Mouse (Mus musculus): ENCODE data around the gene Msi1. TPM values are rescaled to one million over a fixed set of nuclear protein-coding genes. Genes with fewer than 3 reads are reported as not detected.

The Msi1 gene
- polyA plus RNA-seq (2011; ENCODE audit: insufficient read depth, insufficient read length, low replicate concordance, missing spikeins) = 0.61 and 0.95 TPM in 2 replicates

GRCm38 (mm10) chr5:115429359-115430186, at the start of gene Msi1:
Gene Msi1, plus strand, starts transcription at chr5:115429599.
- no peak within 1 kb of the TSS for H3K4me3 ChIP-seq (replicated peaks; ENCODE audit: control insufficient read depth, low read depth, low read length)
- TF ChIP-seq POLR2A (IDR thresholded peaks at IDR 0.05; ENCODE audit: borderline replicate concordance, control insufficient read depth, low read depth, low read length) (no peak), CTCF (IDR thresholded peaks at IDR 0.05; ENCODE audit: control insufficient read depth, insufficient read depth, low read length) (no peak)
- no peaks in the 10 kb centered on the region for H3K4me1 ChIP-seq (ENCODE audit: control insufficient read depth, insufficient read depth, low read length)
- 1% methylated on average over 87 of the region's 117 CpGs for WGBS
- H3K27ac ChIP-seq (ENCODE audit: control insufficient read depth, insufficient read depth, low read depth, low read length, poor library complexity) = no peak within 1 kb of the TSS

DNA sequence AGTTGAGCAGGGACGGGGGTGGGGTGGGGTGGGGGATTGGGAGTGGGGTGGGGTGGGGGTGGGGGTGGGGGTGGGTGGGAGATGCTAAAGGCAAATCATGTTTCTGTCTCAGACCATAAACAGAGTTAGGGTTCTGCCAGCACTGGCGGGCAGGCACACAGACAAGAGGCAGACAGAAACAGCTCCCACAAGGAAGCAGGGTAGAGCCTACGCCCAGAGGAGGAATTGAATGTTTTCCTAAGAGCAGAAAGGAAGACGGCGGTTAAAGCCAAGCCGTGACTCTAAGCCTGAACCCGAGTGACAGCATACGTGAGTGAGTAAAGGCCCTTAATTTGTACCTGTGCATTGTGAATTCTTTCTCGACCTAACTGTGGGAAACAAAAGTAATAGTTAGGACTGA, 37.5 kb upstream of the Msi1 start:
- Histone ChIP-seq H3K4me1 (ENCODE audit: control insufficient read depth, insufficient read depth, low read length) (no peaks in the 10 kb centered on the region), H3K27ac (ENCODE audit: control insufficient read depth, insufficient read depth, low read depth, low read length, poor library complexity) (no peak overlapping the region), H3K4me3 (replicated peaks; ENCODE audit: control insufficient read depth, low read depth, low read length) (no peak overlapping the region)
- 59% methylated on average over 9 of the region's 9 CpGs for WGBS
- TF ChIP-seq POLR2A (IDR thresholded peaks at IDR 0.05; ENCODE audit: borderline replicate concordance, control insufficient read depth, low read depth, low read length) (no peak), CTCF (IDR thresholded peaks at IDR 0.05; ENCODE audit: control insufficient read depth, insufficient read depth, low read length) (no peak)

DNA sequence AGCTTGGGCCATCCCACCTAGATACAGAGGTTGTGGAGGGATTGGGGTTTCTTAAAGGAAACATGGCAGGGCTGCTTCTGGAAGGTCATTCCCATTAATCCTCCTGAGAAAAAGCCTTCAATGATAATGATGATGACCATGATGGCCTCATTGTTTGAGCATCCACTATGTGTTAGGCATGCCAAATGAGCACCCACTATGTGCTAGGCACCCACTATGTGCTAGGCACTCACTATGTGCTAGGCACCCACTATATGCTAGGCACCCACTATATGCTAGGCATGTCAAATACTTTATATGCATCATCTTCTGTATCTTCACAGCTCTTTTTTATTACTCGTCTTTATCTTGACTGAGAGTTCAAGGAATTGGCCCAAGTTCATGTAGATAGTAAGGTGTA, 36.4 kb upstream of the Msi1 start:
- H3K4me3 ChIP-seq (replicated peaks; ENCODE audit: control insufficient read depth, low read depth, low read length) = no peak overlapping the region
- TF ChIP-seq POLR2A (IDR thresholded peaks at IDR 0.05; ENCODE audit: borderline replicate concordance, control insufficient read depth, low read depth, low read length) = no peak
- no peak for TF ChIP-seq CTCF (IDR thresholded peaks at IDR 0.05; ENCODE audit: control insufficient read depth, insufficient read depth, low read length)
- H3K4me1 ChIP-seq (ENCODE audit: control insufficient read depth, insufficient read depth, low read length) = no peaks in the 10 kb centered on the region
- WGBS = 74% methylated on average over 1 of the region's 1 CpGs
- H3K27ac ChIP-seq (ENCODE audit: control insufficient read depth, insufficient read depth, low read depth, low read length, poor library complexity) = no peak overlapping the region

GRCm38 (mm10) chr5:115394223-115394622, 35.2 kb upstream of the Msi1 start:
- TF ChIP-seq POLR2A (IDR thresholded peaks at IDR 0.05; ENCODE audit: borderline replicate concordance, control insufficient read depth, low read depth, low read length) (no peak), CTCF (IDR thresholded peaks at IDR 0.05; ENCODE audit: control insufficient read depth, insufficient read depth, low read length) (no peak)
- WGBS = 15% methylated on average over 8 of the region's 8 CpGs
- no peak overlapping the region for H3K4me3 ChIP-seq (replicated peaks; ENCODE audit: control insufficient read depth, low read depth, low read length)
- no peaks in the 10 kb centered on the region for H3K4me1 ChIP-seq (ENCODE audit: control insufficient read depth, insufficient read depth, low read length)
- no peak overlapping the region for H3K27ac ChIP-seq (ENCODE audit: control insufficient read depth, insufficient read depth, low read depth, low read length, poor library complexity)

DNA sequence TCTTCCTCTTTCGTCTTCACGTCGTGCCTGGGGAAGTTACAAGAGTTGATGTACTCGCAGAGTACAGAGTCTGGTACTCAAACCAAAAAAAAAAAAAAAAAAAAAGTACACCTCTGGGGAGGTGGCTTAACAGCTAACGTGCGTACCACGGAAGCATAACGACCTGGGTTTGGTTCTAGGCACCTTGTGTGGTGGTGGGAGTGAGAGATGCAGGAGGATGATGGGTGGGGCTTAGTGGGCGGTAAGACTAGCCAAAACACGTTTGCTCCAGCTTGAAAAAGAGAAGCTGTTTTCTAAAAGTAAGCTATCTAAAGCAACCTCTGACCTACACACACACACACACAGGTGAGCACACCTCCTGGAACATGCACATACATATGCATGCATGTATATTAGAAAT, 34.6 kb upstream of the Msi1 start:
- no peaks in the 10 kb centered on the region for H3K4me1 ChIP-seq (ENCODE audit: control insufficient read depth, insufficient read depth, low read length)
- no peak overlapping the region for H3K4me3 ChIP-seq (replicated peaks; ENCODE audit: control insufficient read depth, low read depth, low read length)
- TF ChIP-seq POLR2A (IDR thresholded peaks at IDR 0.05; ENCODE audit: borderline replicate concordance, control insufficient read depth, low read depth, low read length) = no peak
- no peak for TF ChIP-seq CTCF (IDR thresholded peaks at IDR 0.05; ENCODE audit: control insufficient read depth, insufficient read depth, low read length)
- H3K27ac ChIP-seq (ENCODE audit: control insufficient read depth, insufficient read depth, low read depth, low read length, poor library complexity) = no peak overlapping the region
- WGBS = 15% methylated on average over 10 of the region's 10 CpGs

DNA sequence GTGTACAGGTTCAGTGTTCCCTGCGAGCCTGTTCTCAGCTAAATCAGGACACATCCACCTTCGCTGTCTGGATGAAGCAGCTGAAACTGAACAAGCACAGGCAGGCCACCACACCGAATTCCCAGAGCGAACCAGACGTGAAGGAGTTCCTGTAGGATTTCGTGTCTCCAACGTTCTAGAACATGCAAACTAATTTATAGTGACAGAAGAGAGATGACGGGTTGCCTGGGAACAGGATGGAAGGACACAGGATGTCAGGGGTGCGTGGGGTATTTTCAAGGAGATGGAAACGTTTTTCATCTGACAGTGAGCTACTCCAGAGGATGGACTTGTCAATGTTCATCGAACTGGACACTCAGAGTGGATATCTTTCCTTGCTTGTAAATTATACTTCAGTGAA, 32.7 kb upstream of the Msi1 start:
- Histone ChIP-seq H3K4me1 (ENCODE audit: control insufficient read depth, insufficient read depth, low read length) (no peaks in the 10 kb centered on the region), H3K27ac (ENCODE audit: control insufficient read depth, insufficient read depth, low read depth, low read length, poor library complexity) (no peak overlapping the region), H3K4me3 (replicated peaks; ENCODE audit: control insufficient read depth, low read depth, low read length) (no peak overlapping the region)
- 63% methylated on average over 11 of the region's 11 CpGs for WGBS
- TF ChIP-seq CTCF (IDR thresholded peaks at IDR 0.05; ENCODE audit: control insufficient read depth, insufficient read depth, low read length) = no peak

- no peak overlapping the region for H3K4me3 ChIP-seq (replicated peaks; ENCODE audit: control insufficient read depth, low read depth, low read length)
- 11% methylated on average over 48 of the region's 48 CpGs for WGBS
- TF ChIP-seq CTCF (IDR thresholded peaks at IDR 0.05; ENCODE audit: control insufficient read depth, insufficient read depth, low read length) (no peak), POLR2A (IDR thresholded peaks at IDR 0.05; ENCODE audit: borderline replicate concordance, control insufficient read depth, low read depth, low read length) (no peak)
These were observed 31.3 kb upstream of the Msi1 start for GRCm38 (mm10) chr5:115397839-115398780.

DNA sequence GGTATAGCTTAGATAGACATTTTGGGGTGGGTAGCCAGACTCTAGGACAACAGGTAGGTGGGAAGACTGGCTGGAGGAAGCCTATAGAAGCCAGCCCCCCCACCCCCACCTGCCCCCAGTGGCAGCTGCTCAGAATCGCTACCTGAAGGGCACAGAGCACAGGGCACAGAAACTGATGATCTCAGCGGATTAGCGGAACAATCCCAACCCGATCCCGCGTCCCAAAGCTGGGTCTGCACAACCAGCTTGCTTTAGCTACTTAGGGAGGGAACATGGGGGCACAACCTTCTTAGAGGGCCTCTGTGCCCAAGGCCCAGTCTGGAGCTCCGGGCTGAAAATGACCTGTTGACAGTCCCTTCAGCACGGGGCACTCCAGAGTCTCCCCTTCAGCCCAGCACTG, 27.3 kb upstream of the Msi1 start:
- WGBS = 87% methylated on average over 8 of the region's 8 CpGs
- no peaks in the 10 kb centered on the region for H3K4me1 ChIP-seq (ENCODE audit: control insufficient read depth, insufficient read depth, low read length)
- H3K27ac ChIP-seq (ENCODE audit: control insufficient read depth, insufficient read depth, low read depth, low read length, poor library complexity) = no peak overlapping the region; the same call in 1 of the 2 replicates
- TF ChIP-seq POLR2A (IDR thresholded peaks at IDR 0.05; ENCODE audit: borderline replicate concordance, control insufficient read depth, low read depth, low read length) = no peak
- TF ChIP-seq CTCF (IDR thresholded peaks at IDR 0.05; ENCODE audit: control insufficient read depth, insufficient read depth, low read length) = no peak
- H3K4me3 ChIP-seq (replicated peaks; ENCODE audit: control insufficient read depth, low read depth, low read length) = no peak overlapping the region

More at GRCm38 (mm10) chr5:115397839-115398780, 31.3 kb upstream of the Msi1 start:
- no peak overlapping the region for H3K27ac ChIP-seq (ENCODE audit: control insufficient read depth, insufficient read depth, low read depth, low read length, poor library complexity)
- H3K4me1 ChIP-seq (ENCODE audit: control insufficient read depth, insufficient read depth, low read length) = no peaks in the 10 kb centered on the region
